Mouse (Mus musculus) limb, embryonic 13.5 days (tissue): ENCODE results near the gene Pomt2. TPM values are rescaled to one million over a fixed set of nuclear protein-coding genes. Genes with fewer than 3 reads are reported as not detected.

Experiments used
- ATAC-seq: fragments of 200-750 bp; cut with Nextera tagmentation; 2 replicates; pipeline ENCODE4 v1.8.0; 2017; ENCODE audit warnings: low read depth, moderate number of reproducible peaks, moderate TSS enrichment; ENCODE audit not compliant: low FRiP score
- H3K27ac ChIP-seq: fragments of 300-500 bp; sonication (generic); 2 replicates; pipeline ENCODE4 v1.5.1; 2015; ENCODE audit warnings: inconsistent platforms, mild to moderate bottlenecking, moderate library complexity
- H3K27me3 ChIP-seq: fragments of 300-500 bp; sonication (generic); 2 replicates; pipeline ENCODE4 v1.6.1; 2015; ENCODE audit warnings: mild to moderate bottlenecking, inconsistent platforms
- H3K36me3 ChIP-seq: fragments of 300-500 bp; sonication (generic); 2 replicates; pipeline ENCODE4 v1.6.1; 2015; ENCODE audit warnings: inconsistent platforms, mild to moderate bottlenecking, moderate library complexity
- H3K4me1 ChIP-seq: fragments of 300-500 bp; sonication (generic); 2 replicates; pipeline ENCODE4 v1.6.1; 2015; ENCODE audit warnings: inconsistent platforms
- H3K4me2 ChIP-seq: fragments of 300-500 bp; sonication (generic); replicated peaks from 2 replicates; pipeline ENCODE4 v1.6.1; 2015; ENCODE audit warnings: inconsistent platforms, mild to moderate bottlenecking, moderate library complexity
- H3K4me3 ChIP-seq: fragments of 300-500 bp; sonication (generic); 2 replicates; pipeline ENCODE4 v1.5.1; 2015; ENCODE audit warnings: moderate library complexity, mild to moderate bottlenecking, inconsistent platforms
- H3K9ac ChIP-seq: fragments of 300-500 bp; sonication (generic); 2 replicates; pipeline ENCODE4 v1.6.1; 2015; ENCODE audit warnings: mild to moderate bottlenecking, inconsistent platforms
- H3K9me3 ChIP-seq: fragments of 300-500 bp; sonication (generic); 2 replicates; pipeline ENCODE4 v1.6.1; 2016; ENCODE audit warnings: inconsistent platforms
- WGBS: fragments of 180-500 bp; shearing (Covaris S2); methylation state at CpG from one replicate; pipeline ENCODE4 v1.1.7; 2015; 5-methylcytosine and 5-hydroxymethylcytosine counted together
- polyA plus RNA-seq: library from polyadenylated mRNA; unstranded; fragments of >200 nt; fragmentation: Nextera tagmentation; extraction: Ambion mirVana; gene quantifications from 2 replicates; pipeline ENCODE4 v1.2.1, GENCODE M21; 2015

Pomt2 gene
- polyA plus RNA-seq, 1 experiment from 2014 or later, result 17.6 TPM

- H3K27me3 ChIP-seq, result no peaks in the 10 kb centered on the region
- H3K4me3 ChIP-seq, result no peak overlapping the region
- no peak overlapping the region for H3K9ac ChIP-seq
- H3K27ac ChIP-seq, result no peak overlapping the region
- 93% methylated on average over 4 of the region's 4 CpGs for WGBS
- no peak for ATAC-seq
- no peaks in the 10 kb centered on the region for H3K4me1 ChIP-seq
- no peaks in the 10 kb centered on the region for H3K9me3 ChIP-seq
- peaks cover 48% of the 10 kb centered on the region for H3K36me3 ChIP-seq
- no peak overlapping the region for H3K4me2 ChIP-seq
These were observed 25.7 kb downstream of the Pomt2 start for GRCm38 (mm10) chr12:87121918-87122589.

DNA sequence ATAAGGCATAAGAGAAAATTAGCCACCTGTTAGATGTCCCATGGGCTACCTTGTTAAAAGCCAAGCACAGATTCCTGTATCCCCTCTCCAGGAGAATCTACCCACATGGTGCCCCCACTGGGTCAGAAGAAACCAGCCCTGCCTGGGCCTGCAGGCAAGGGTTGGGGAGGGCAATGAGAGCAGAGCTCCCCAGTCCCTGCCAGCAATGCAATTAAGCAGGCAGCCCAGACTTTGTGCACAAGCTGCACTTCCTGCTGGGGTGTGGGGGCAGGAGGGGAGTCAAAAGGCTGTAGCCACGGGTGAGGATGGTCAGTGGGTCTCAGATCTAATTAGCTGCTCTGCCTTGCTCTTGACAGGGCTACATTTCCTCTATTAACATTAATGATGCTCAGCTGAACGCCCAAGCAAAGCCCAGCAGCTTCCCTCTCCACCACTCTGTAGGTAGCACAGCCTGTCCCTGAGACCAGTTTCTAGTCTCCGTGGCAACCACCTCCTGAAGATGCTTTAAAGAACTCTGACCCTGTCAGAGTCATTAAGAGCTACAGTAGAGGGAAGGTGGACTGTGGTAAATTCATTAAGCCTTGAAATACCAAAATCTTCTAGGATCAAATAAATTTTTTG lies 40.3 kb downstream of the Pomt2 start:
- ATAC-seq, result no peak
- peaks cover 7% of the 10 kb centered on the region for H3K4me1 ChIP-seq
- no peak overlapping the region for H3K27ac ChIP-seq
- 24% methylated on average over 3 of the region's 3 CpGs for WGBS
- H3K9me3 ChIP-seq, result no peaks in the 10 kb centered on the region
- peaks cover 39% of the 10 kb centered on the region for H3K36me3 ChIP-seq
- H3K4me3 ChIP-seq, result no peak overlapping the region
- H3K4me2 ChIP-seq, result no peak overlapping the region
- H3K9ac ChIP-seq, result no peak overlapping the region; the same call in 1 of the 2 replicates
- peaks cover 18% of the 10 kb centered on the region for H3K27me3 ChIP-seq

GRCm38 (mm10) chr12:87104796-87105195 lies 43.0 kb downstream of the Pomt2 start:
- Histone ChIP-seq H3K4me2 (no peak overlapping the region), H3K4me3 (no peak overlapping the region), H3K36me3 (peaks cover 18% of the 10 kb centered on the region), H3K27ac (no peak overlapping the region), H3K9me3 (no peaks in the 10 kb centered on the region), H3K4me1 (peaks cover 15% of the 10 kb centered on the region), H3K9ac (no peak overlapping the region), H3K27me3 (peaks cover 45% of the 10 kb centered on the region)
- 73% methylated on average over 4 of the region's 4 CpGs for WGBS
- ATAC-seq, result no peak

DNA sequence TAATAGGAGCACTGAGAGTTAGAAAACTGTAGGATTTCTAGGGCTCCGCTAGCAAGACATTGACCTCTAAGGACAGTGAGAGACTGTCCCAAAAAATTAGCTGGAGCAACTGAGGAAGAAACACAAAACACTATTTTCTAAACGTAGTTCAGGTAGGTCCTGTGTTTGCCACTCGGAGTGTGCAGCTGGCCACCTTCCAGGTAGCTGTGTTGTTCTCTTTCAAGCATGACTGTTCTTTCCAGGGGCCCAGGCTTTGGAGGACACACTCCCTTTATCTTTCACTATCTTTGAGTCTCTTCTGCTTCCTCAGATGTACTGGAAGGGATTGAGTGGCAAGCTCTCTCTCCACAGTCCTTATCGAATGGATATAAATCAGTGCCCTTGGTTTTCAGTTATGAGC lies 44.3 kb downstream of the Pomt2 start:
- no peak overlapping the region for H3K4me2 ChIP-seq
- H3K9me3 ChIP-seq, result no peaks in the 10 kb centered on the region
- no peak overlapping the region for H3K27ac ChIP-seq
- H3K36me3 ChIP-seq, result peaks cover 5% of the 10 kb centered on the region; the same call in 1 of the 2 replicates
- H3K4me1 ChIP-seq, result peaks cover 15% of the 10 kb centered on the region
- peaks cover 51% of the 10 kb centered on the region for H3K27me3 ChIP-seq
- 89% methylated on average over 4 of the region's 4 CpGs for WGBS
- no peak overlapping the region for H3K9ac ChIP-seq
- no peak overlapping the region for H3K4me3 ChIP-seq
- no peak for ATAC-seq

DNA sequence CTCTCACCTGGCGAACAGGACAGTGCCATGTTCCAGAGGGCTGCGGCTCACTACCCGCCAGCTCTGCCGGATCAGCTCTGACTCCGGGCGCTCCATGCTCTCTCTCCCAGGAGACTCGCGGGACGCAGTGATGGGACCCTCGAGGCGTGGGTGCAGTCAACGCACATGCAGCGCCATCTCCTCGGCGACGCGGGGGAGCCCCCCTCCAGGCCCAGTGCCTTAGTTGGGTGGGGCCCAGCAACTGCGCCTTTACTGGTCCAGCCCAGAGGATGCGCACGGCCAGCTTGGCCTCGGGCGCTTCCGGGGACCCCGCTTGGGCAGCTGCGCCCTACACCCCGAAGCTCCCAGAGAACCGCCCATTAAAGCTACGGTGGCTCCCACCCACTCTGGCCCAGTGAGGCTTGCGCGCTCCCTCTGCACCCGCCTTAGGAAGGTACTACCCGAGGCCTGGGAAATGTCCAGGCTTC lies 45.6 kb downstream of the Pomt2 start, which contains the start of gene Ngb:
TSS of gene Ngb (minus strand) at position 375 of the 467 bp plus-strand sequence.
- peak within 1 kb of the TSS; percentile 35 for H3K4me3 ChIP-seq
- H3K4me2 ChIP-seq, result peak within 1 kb of the TSS; percentile 60
- no peak within 1 kb of the TSS for H3K27ac ChIP-seq
- H3K9me3 ChIP-seq, result no peaks in the 10 kb centered on the region
- ATAC-seq, result no peak
- peaks cover 9% of the 10 kb centered on the region for H3K4me1 ChIP-seq
- WGBS, result 3% methylated on average over 32 of the region's 32 CpGs
- H3K27me3 ChIP-seq, result peaks cover 55% of the 10 kb centered on the region
- peak within 1 kb of the TSS; percentile 51; the same call in 1 of the 2 replicates for H3K9ac ChIP-seq
- H3K36me3 ChIP-seq, result no peaks in the 10 kb centered on the region

DNA sequence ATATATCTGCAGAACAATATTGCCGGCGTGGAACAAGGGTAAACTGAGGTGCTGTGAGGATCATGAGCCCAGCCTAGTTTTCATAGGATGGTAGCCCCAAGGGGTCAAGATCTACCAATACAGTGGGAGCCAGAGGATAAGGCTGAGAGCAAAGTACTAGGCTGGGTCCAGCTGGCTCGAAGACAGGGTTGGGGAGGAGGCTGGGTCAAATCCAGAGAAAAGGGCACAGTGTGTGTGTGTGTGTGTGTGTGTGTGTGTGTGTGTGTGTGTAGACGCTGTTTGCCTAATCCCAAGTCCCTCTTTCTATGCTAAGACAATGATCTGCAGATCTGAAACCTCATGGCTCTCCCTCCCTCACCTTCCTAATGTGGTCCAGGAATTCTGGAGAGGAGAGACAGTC lies 47.4 kb downstream of the Pomt2 start:
- whole genome bisulfite sequencing, result 82% methylated on average over 4 of the region's 4 CpGs
- Histone ChIP-seq H3K4me1 (peaks cover 8% of the 10 kb centered on the region), H3K4me2 (no peak overlapping the region), H3K36me3 (no peaks in the 10 kb centered on the region), H3K9ac (no peak overlapping the region), H3K4me3 (no peak overlapping the region), H3K9me3 (no peaks in the 10 kb centered on the region), H3K27me3 (peaks cover 55% of the 10 kb centered on the region), H3K27ac (no peak overlapping the region)
- ATAC-seq, result no peak

DNA sequence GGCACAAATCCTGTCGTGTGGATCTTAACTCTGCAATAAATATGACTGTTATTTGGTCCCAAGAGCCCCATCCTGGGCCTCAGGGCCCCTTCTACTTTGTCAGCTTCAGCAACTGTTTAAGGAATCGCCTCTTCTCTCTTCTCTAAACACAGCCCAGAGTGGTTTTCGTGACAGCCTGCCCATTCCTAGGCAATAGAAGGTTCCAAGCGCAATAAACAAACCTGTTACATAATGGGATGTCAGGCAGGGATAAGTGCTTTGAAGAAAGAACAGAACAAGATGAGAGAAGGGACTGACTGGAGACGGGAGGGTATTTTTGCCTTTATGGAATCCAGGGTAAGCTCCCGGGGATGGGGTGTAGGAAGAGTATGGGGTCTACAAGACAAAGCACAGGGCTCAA lies 54.1 kb downstream of the Pomt2 start:
- Histone ChIP-seq H3K4me3 (no peak overlapping the region), H3K9ac (no peak overlapping the region), H3K27ac (no peak overlapping the region), H3K27me3 (peaks cover 5% of the 10 kb centered on the region), H3K4me2 (no peak overlapping the region), H3K4me1 (no peaks in the 10 kb centered on the region), H3K36me3 (no peaks in the 10 kb centered on the region), H3K9me3 (no peaks in the 10 kb centered on the region)
- 45% methylated on average over 6 of the region's 6 CpGs for whole genome bisulfite sequencing
- no peak for ATAC-seq

DNA sequence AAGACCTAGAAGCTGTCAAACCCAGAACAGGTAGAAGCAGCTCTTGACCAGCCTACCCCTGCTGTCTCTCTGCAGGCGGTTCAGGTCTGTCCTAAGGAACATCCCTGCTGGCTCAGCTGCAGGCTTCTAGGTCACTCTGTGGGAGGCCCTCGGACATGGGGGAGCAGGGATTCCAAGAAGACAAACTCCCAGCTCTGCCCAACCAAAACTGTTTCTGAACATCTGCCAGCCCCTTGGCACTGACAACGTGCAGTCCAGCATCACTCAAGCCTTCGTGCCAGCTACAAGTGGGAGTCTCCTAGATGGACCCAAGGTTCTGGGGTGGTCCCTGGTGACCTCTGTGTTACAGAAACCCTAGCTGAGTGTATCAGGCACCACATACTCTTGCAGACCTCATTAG lies 54.5 kb downstream of the Pomt2 start:
- Histone ChIP-seq H3K27ac (no peak overlapping the region), H3K9me3 (no peaks in the 10 kb centered on the region), H3K4me1 (no peaks in the 10 kb centered on the region), H3K36me3 (no peaks in the 10 kb centered on the region), H3K27me3 (peaks cover 2% of the 10 kb centered on the region), H3K4me3 (no peak overlapping the region), H3K4me2 (no peak overlapping the region), H3K9ac (no peak overlapping the region)
- no peak for ATAC-seq
- WGBS, result 73% methylated on average over 4 of the region's 4 CpGs

- Histone ChIP-seq H3K27me3 (peaks cover under 1% of the 10 kb centered on the region; the same call in 1 of the 2 replicates), H3K27ac (no peak overlapping the region), H3K36me3 (no peaks in the 10 kb centered on the region), H3K9me3 (no peaks in the 10 kb centered on the region), H3K9ac (no peak overlapping the region), H3K4me2 (no peak overlapping the region), H3K4me1 (no peaks in the 10 kb centered on the region), H3K4me3 (no peak overlapping the region)
- WGBS, result 72% methylated on average over 2 of the region's 2 CpGs
- ATAC-seq, result no peak
These were observed 55.9 kb downstream of the Pomt2 start for GRCm38 (mm10) chr12:87091916-87092315.

- Histone ChIP-seq H3K27ac (no peak overlapping the region), H3K9ac (no peak overlapping the region), H3K4me2 (no peak overlapping the region), H3K36me3 (no peaks in the 10 kb centered on the region), H3K4me3 (no peak overlapping the region), H3K27me3 (peaks cover 4% of the 10 kb centered on the region; the same call in 1 of the 2 replicates), H3K4me1 (no peaks in the 10 kb centered on the region), H3K9me3 (no peaks in the 10 kb centered on the region)
- ATAC-seq, result no peak
- WGBS, result 68% methylated on average over 2 of the region's 2 CpGs
These were observed 58.1 kb downstream of the Pomt2 start for GRCm38 (mm10) chr12:87089701-87090100.

DNA sequence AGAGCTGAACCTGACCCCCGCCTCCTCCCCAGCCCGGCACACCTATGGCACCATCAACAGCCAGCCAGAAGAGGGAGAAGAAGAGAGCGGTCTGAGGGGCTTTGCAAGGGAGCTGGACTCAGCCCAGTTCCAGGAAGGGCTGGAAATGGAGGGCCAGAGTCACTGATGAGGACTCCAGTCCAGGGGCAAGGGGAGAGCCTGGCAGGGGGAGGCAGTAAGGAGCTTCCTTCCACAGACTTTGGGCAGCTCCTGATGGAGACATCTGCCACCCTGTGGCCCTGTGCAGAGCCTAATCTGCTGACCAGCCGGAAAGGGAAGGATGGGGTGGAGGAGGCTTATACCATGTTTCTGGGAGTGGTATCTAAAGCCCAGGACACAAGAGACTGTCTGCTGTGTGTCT lies 58.5 kb downstream of the Pomt2 start:
- no peak overlapping the region for H3K4me3 ChIP-seq

DNA sequence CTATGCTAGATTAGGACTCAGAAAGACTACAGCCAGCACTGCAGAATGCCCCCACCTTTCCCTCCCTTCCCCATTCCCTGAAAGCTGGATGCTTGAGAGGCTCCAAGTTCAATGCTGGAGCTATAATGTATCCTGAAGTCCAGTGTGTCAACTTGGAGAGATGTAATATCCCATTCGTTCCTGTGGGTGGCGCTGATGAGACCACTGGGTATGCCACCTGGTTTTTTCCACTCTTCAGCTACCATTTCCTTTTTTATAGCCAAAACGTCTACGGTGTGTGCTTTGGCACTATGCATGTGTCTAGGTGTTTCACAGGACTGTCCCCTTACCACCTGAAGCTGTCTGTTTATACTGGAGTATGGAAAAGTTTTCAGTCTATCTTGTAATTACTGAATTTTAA lies 59.4 kb downstream of the Pomt2 start:
- H3K27me3 ChIP-seq, result peaks cover 4% of the 10 kb centered on the region; the same call in 1 of the 2 replicates
- WGBS, result 29% methylated on average over 4 of the region's 4 CpGs
- no peaks in the 10 kb centered on the region for H3K36me3 ChIP-seq
- no peak for ATAC-seq
- no peaks in the 10 kb centered on the region for H3K9me3 ChIP-seq
- no peak overlapping the region for H3K4me2 ChIP-seq
- no peak overlapping the region for H3K9ac ChIP-seq
- no peaks in the 10 kb centered on the region for H3K4me1 ChIP-seq
- no peak overlapping the region for H3K4me3 ChIP-seq
- H3K27ac ChIP-seq, result no peak overlapping the region

More for the DNA sequence above, 58.5 kb downstream of the Pomt2 start:
- Histone ChIP-seq H3K27me3 (peaks cover 4% of the 10 kb centered on the region; the same call in 1 of the 2 replicates), H3K4me2 (no peak overlapping the region), H3K4me1 (no peaks in the 10 kb centered on the region), H3K9ac (no peak overlapping the region), H3K9me3 (no peaks in the 10 kb centered on the region), H3K27ac (no peak overlapping the region), H3K36me3 (no peaks in the 10 kb centered on the region)
- ATAC-seq, result no peak
- 69% methylated on average over 4 of the region's 4 CpGs for WGBS
